Comparison of ENCODE assay signal across 8 mouse cellular contexts in genomic region chr4:59331633-59332032, GRCm38 (mm10).
DNase-seq lines count a peak whose midpoint lies in the region; ATAC-seq lines count a peak whose summit lies in the region.

No protein-coding gene starts in this region.

- DNase-seq in A20 (ENCODE audit: low read depth, low spot score): peak; percentile 92
- peak; percentile 94 for DNase-seq in Muller cell, postnatal 12 days (ENCODE audit: inconsistent ontology term)
- DNase-seq in fibroblast of lung, adult 2 months (ENCODE audit: low read depth): peak; percentile 92
- DNase-seq in layer of hippocampus, postnatal 36 days: peak; percentile 51 to 59
- peak; percentile 80 to 87 for DNase-seq in thymus, adult 18-20 months
- no peak for DNase-seq in neural tube, embryonic 10.5 days (ENCODE audit: extremely low spot score, low spot score)

- ATAC-seq in hematopoietic stem cell, adult 5-6 weeks (replicated peaks in 1 of 2; ENCODE audit: insufficient read depth in 1 of 2, low FRiP score in 2 of 2, low TSS enrichment in 1 of 2, low read depth in 1 of 2, poor library complexity in 2 of 2, severe bottlenecking in 2 of 2): peak; percentile 98
- peak; percentile 92 for ATAC-seq in megakaryocyte progenitor cell, adult 5-6 weeks (replicated peaks; ENCODE audit: poor library complexity)
